Mouse (Mus musculus) spleen, adult 2 months (tissue): ENCODE data around the gene Chst1.

Experiments
- CTCF ChIP-seq: fragments of 200-500 bp; IDR thresholded peaks from 2 replicates; pipeline ENCODE4 v1.5.1; 2011; ENCODE audit warnings: mild to moderate bottlenecking, inconsistent platforms; ENCODE audit not compliant: insufficient read depth, insufficient read length, insufficient replicate concordance; ENCODE audit errors: extremely low read depth
- POLR2A ChIP-seq: fragments of 200-500 bp; IDR thresholded peaks from 2 replicates; pipeline ENCODE4 v1.6.1; 2011; ENCODE audit warnings: low read depth, low read length, inconsistent platforms

DNA sequence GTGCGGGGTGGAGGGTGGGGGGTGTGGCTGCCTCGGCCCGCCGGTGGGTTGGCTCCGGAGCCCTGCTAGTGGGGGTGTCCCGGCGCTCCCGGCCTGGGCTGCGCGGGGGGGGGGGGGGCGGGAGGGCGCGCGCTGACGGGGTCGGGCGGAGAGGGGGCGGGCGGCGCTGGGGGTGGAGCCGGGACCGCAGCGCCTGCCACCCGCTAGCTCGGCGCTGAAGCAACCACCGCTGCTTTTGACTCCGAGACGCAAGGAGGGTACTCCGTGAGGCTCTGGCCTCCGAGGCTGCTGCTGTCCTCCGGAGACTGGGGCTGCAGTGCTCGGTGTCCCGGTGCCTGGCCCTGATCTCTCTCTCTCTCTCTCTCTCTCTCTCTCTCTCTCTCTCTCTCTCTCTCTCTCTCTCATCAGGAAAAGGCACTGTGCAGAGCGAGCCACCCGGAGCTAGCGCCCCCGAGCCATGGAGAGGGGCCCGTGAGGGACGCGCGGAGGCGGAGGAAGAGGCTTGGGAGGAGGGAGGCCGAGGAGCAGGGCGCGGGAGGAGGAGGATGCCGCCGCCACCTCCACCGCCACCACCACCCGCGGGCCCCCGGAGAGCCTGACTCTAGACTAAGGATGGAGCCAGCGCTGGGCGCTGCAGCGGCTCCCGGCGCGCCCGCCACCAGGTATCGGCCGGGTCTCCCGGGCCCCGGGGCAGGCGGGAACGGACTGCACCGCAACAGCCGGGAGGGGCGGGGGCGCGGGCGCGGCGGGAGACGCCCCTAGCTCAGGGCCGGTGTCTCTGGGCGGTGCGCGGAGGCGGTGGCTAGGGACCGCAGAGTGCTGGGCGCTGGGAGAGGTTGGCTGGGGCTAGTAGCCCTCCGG is at the start of gene Chst1:
- TF ChIP-seq CTCF (no peak), POLR2A (no peak)
